Mouse (Mus musculus): Measurements from ENCODE around the gene Mtrf1l.

GRCm38 (mm10) chr10:5804691-5805156 is 19.0 kb downstream of the Mtrf1l start:
- TF ChIP-seq GATA1 (IDR thresholded peaks at IDR 0.05; ENCODE audit: low read length) (peak; percentile 86), TAL1 (IDR thresholded peaks at IDR 0.05; ENCODE audit: low read length) (no peak)
